Mouse (Mus musculus) MEL (cell line): ENCODE results near the gene Kpna2. TPM values are rescaled to one million over a fixed set of nuclear protein-coding genes. Genes with fewer than 3 reads are reported as not detected.
"Not testable (repeated sequence)": the region's sequence is repeated elsewhere in the genome, so short reads cannot be mapped to it uniquely, and the experiment has no call there.

Experiments
- DNase-seq: peaks from one replicate; pipeline ENCODE4 v3.0.0; 2011; ENCODE audit warnings: low read depth, low spot score
- H3K27ac ChIP-seq: 2 replicates; pipeline ENCODE4 v1.5.1; 2012; ENCODE audit warnings: low read depth, mild to moderate bottlenecking, control low read depth, low read length, moderate library complexity; ENCODE audit not compliant: control insufficient read depth
- H3K27me3 ChIP-seq, 2 experiments: fragments of 150-350 bp in 1 of 2; sonication (generic) in 1 of 2; 2 replicates each; pipeline ENCODE4 v1.6.1; 2012; ENCODE audit warnings: low read length in 2 of 2, mild to moderate bottlenecking in 2 of 2, improper control_type of control experiment in 1 of 2, moderate library complexity in 1 of 2; ENCODE audit not compliant: insufficient read depth in 2 of 2, control insufficient read depth in 1 of 2
- H3K36me3 ChIP-seq, 2 experiments: 2 replicates each; pipeline ENCODE4 v1.6.1; 2012 to 2014; ENCODE audit warnings: low read length in 2 of 2, improper control_type of control experiment in 1 of 2, inconsistent platforms in 1 of 2, mild to moderate bottlenecking in 1 of 2; ENCODE audit not compliant: insufficient read depth in 2 of 2, control insufficient read depth in 1 of 2
- H3K4me1 ChIP-seq, 2 experiments: fragments of 150-350 bp in 1 of 2; sonication (generic) in 1 of 2; 2 replicates each; pipeline ENCODE4 v1.6.1; 2012; ENCODE audit warnings: low read length in 2 of 2, improper control_type of control experiment in 1 of 2, mild to moderate bottlenecking in 1 of 2; ENCODE audit not compliant: insufficient read depth in 2 of 2, control insufficient read depth in 1 of 2
- H3K4me3 ChIP-seq, 2 experiments: fragments of 150-350 bp in 1 of 2; sonication (generic) in 1 of 2; 2 replicates each; pipeline ENCODE4 v1.5.1; 2012; ENCODE audit warnings: low read depth in 2 of 2, low read length in 2 of 2, mild to moderate bottlenecking in 2 of 2, moderate library complexity in 2 of 2, control low read depth in 1 of 2, improper control_type of control experiment in 1 of 2; ENCODE audit not compliant: control insufficient read depth in 1 of 2, insufficient read depth in 1 of 2
- H3K79me2 ChIP-seq: 2 replicates; pipeline ENCODE4 v1.6.1; 2012; ENCODE audit warnings: mild to moderate bottlenecking, low read length, moderate library complexity; ENCODE audit not compliant: control insufficient read depth, poor library complexity, insufficient read depth
- H3K9ac ChIP-seq: 2 replicates; pipeline ENCODE4 v1.6.1; 2012; ENCODE audit warnings: low read depth, mild to moderate bottlenecking, control low read depth, low read length, moderate library complexity; ENCODE audit not compliant: control insufficient read depth, poor library complexity, severe bottlenecking
- H3K9me3 ChIP-seq: fragments of 150-350 bp; sonication (generic); replicated peaks from 2 replicates; pipeline ENCODE4 v1.6.1; 2012; ENCODE audit warnings: mild to moderate bottlenecking, low read length, improper control_type of control experiment, moderate library complexity; ENCODE audit not compliant: insufficient read depth
- CHD1 ChIP-seq: IDR thresholded peaks from 2 replicates; pipeline ENCODE4 v1.6.1; 2012; ENCODE audit warnings: low read depth, mild to moderate bottlenecking, inconsistent platforms, low read length, improper control_type of control experiment
- E2F4 ChIP-seq: IDR thresholded peaks from 2 replicates; pipeline ENCODE4 v1.6.1; 2011; ENCODE audit warnings: low read depth, low read length, improper control_type of control experiment, borderline replicate concordance
- EP300 ChIP-seq, 2 experiments: IDR thresholded peaks; 2 replicates each; pipeline ENCODE4 v1.6.1; 2011; ENCODE audit warnings: improper control_type of control experiment in 2 of 2, low read length in 2 of 2, low read depth in 1 of 2, mild to moderate bottlenecking in 1 of 2
- ETS1 ChIP-seq: IDR thresholded peaks from 2 replicates; pipeline ENCODE4 v1.6.1; 2012; ENCODE audit warnings: low read depth, mild to moderate bottlenecking, inconsistent platforms, low read length, improper control_type of control experiment, moderate library complexity
- GABPA ChIP-seq: IDR thresholded peaks from 2 replicates; pipeline ENCODE4 v1.6.1; 2012; ENCODE audit warnings: low read depth, mild to moderate bottlenecking, inconsistent platforms, low read length, improper control_type of control experiment, moderate library complexity
- GATA1 ChIP-seq: IDR thresholded peaks from 2 replicates; pipeline ENCODE4 v1.6.1; 2011; ENCODE audit warnings: low read depth, low read length, improper control_type of control experiment
- MAFK ChIP-seq: IDR thresholded peaks from 2 replicates; pipeline ENCODE4 v1.6.1; 2011; ENCODE audit warnings: low read depth, mild to moderate bottlenecking, low read length, improper control_type of control experiment, borderline replicate concordance
- MAX ChIP-seq: IDR thresholded peaks from 2 replicates; pipeline ENCODE4 v1.6.1; 2011; ENCODE audit warnings: low read length, improper control_type of control experiment
- MXI1 ChIP-seq: IDR thresholded peaks from 2 replicates; pipeline ENCODE4 v1.6.1; 2011; ENCODE audit warnings: mild to moderate bottlenecking, low read depth, low read length, improper control_type of control experiment
- MYC ChIP-seq: IDR thresholded peaks from 2 replicates; pipeline ENCODE4 v1.6.1; 2011; ENCODE audit warnings: low read depth, mild to moderate bottlenecking, low read length, improper control_type of control experiment, moderate library complexity
- SIN3A ChIP-seq: IDR thresholded peaks from 2 replicates; pipeline ENCODE4 v1.6.1; 2012; ENCODE audit warnings: low read length, improper control_type of control experiment, inconsistent platforms
- TBP ChIP-seq: IDR thresholded peaks from 2 replicates; pipeline ENCODE4 v1.8.0; 2011; ENCODE audit warnings: low read depth, low read length, improper control_type of control experiment
- ZMIZ1 ChIP-seq: IDR thresholded peaks from 2 replicates; pipeline ENCODE4 v1.6.1; 2012; ENCODE audit warnings: low read depth, mild to moderate bottlenecking, inconsistent platforms, low read length, improper control_type of control experiment, moderate library complexity
- polyA plus RNA-seq, 2 experiments: library from polyadenylated mRNA; stranded (reverse) in 1 of 2; unstranded in 1 of 2; fragments of >175 nt in 1 of 2; fragments of >200 nt in 1 of 2; gene quantifications; 2 replicates each; pipeline versions ENCODE4 v1.2.1 to v1.2.4; 2012; ENCODE audit warnings: low replicate concordance in 2 of 2, low read depth in 1 of 2; ENCODE audit not compliant: insufficient read length in 2 of 2, insufficient read depth in 1 of 2, missing spikeins in 1 of 2
- total RNA-seq: library from RNA; depleted of rRNA; stranded (reverse); fragments of 300-350 nt; gene quantifications from 2 replicates; pipeline ENCODE4 v1.2.3, GENCODE M21; 2012

Gene Kpna2
- total and polyA plus RNA-seq, 3 experiments: 13.2 to 216 TPM; not detected in 1

DNA sequence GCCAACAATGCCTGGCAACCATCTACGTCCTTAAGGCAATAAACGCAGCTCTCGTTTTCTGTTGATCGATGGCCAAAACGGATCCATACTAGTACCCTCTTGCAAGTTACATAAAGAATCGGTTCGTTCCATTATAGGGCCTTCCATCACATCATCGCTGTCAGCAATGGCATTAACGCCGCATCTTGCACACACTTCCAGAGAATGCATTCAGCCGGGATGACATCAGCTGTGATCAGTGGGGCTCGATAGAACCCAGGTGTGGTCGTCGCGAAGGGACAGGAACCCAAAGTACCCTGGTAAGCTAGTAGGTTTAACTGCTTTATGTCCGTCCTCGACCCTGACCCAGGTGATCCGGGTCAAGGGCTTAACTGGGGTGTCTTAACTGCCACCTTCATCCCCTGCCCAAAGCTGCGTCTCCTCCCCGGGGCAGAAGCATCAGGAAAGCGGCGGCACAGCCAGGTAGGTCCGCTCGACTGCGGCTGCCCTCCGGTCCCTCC, 640 bp downstream of the Kpna2 start:
- Histone ChIP-seq H3K36me3 (peaks cover 29 to 45% of the 10 kb centered on the region in 2 experiments), H3K79me2 (peaks cover 45% of the 10 kb centered on the region), H3K4me1 (peaks cover 22 to 29% of the 10 kb centered on the region in 2 experiments), H3K27ac (peak overlapping the region; percentile 75), H3K9ac (peak overlapping the region; percentile 90), H3K4me3 (peak overlapping the region; percentile 90 to 94), H3K27me3 (no peaks in the 10 kb centered on the region), H3K9me3 (no peaks in the 10 kb centered on the region)
- peak; percentile 76 for DNase-seq
- TF ChIP-seq ETS1: peak; percentile 34; the same call in 1 of the 2 replicates
- TF ChIP-seq GATA1: no peak
- TF ChIP-seq CHD1: peak; percentile 87; the same call in 1 of the 2 replicates
- 0 out of 2 replicates have a peak, but pooled peaks have one; percentile 10 for TF ChIP-seq MXI1
- TF ChIP-seq SIN3A: no peak; the same call in 1 of the 2 replicates
- peak; percentile 45; the same call in 1 of the 2 replicates for TF ChIP-seq MYC

DNA sequence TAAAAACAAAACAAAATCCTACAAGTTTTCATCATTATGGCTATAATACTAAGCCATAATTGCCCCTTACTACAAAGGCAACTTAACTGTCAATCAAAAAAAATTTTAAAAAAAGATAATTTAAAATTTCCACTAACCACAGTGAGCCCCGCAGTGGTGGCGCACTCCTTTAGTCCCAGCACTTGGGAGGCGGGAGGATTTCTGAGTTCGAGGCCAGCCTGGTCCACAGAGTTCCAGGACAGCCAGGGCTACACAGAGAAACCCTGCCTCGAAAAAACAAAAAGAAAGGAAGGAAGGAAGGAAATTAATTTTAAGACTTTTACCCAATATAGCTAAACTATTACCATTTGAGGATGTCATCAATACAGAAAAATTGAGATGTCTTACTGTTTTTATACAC, 1.4 kb downstream of the Kpna2 start:
- peak overlapping the region; percentile 90 to 94 for H3K4me3 ChIP-seq
- peak; percentile 53 for DNase-seq
- TF ChIP-seq MAX (no peak), CHD1 (0 out of 2 replicates have a peak, but pooled peaks have one; percentile 36), TBP (0 out of 2 replicates have a peak, but pooled peaks have one; percentile 44)
- H3K79me2 ChIP-seq: peaks cover 45% of the 10 kb centered on the region
- peak overlapping the region; percentile 90 for H3K9ac ChIP-seq
- no peaks in the 10 kb centered on the region for H3K9me3 ChIP-seq
- peaks cover 35 to 50% of the 10 kb centered on the region in 2 experiments for H3K36me3 ChIP-seq
- no peak overlapping the region; the same call in 1 of the 2 replicates for H3K27ac ChIP-seq
- H3K4me1 ChIP-seq: peaks cover 23 to 29% of the 10 kb centered on the region in 2 experiments
- H3K27me3 ChIP-seq: no peaks in the 10 kb centered on the region

DNA sequence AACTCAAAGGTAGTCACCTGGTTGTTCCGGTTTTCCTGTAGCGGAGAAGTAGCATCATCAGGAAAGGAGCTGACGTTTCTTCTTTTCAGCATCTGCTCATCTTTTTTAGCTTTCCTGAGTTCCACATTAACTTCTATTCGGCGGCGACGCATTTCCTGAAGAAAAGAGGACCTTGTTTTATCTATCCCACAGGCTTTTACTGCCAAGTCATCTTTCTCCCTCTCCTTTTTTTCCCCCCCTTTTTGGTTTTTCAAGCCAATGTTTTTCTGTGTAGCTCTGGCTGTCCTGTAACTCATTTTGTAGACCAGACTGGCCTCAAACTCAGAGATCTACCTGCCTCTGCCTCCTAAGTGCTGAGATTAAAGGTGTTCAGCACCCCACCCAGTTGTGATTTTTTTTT, 2.8 kb downstream of the Kpna2 start:
- peak overlapping the region; percentile 90; the same call in 1 of the 2 replicates for H3K9ac ChIP-seq
- not testable (repeated sequence) for H3K9me3 ChIP-seq, H3K27me3 ChIP-seq
- DNase-seq: peak; percentile 54
- peaks cover 50% of the 10 kb centered on the region for H3K79me2 ChIP-seq
- H3K4me1 ChIP-seq: peaks cover 20 to 22% of the 10 kb centered on the region in 2 experiments
- TF ChIP-seq GABPA (0 out of 2 replicates have a peak, but pooled peaks have one; percentile 19), MAX (0 out of 2 replicates have a peak, but pooled peaks have one; percentile 10), ETS1 (peak; percentile 59), EP300 (IDR thresholded peaks at IDR 0.05; ENCODE audit: low read depth in 1 of 2, low read length in 2 of 2) (peak; percentile 17 to 54; a peak in 1 of 4 replicates), MAFK (peak; percentile 42; the same call in 1 of the 2 replicates), E2F4 (0 out of 2 replicates have a peak, but pooled peaks have one; percentile 24), ZMIZ1 (0 out of 2 replicates have a peak, but pooled peaks have one; percentile 0), GATA1 (0 out of 2 replicates have a peak, but pooled peaks have one; percentile 31)
- peaks cover 45 to 50% of the 10 kb centered on the region in 2 experiments for H3K36me3 ChIP-seq
- H3K4me3 ChIP-seq: peak overlapping the region; percentile 90 to 94
- peak overlapping the region; percentile 42; the same call in 1 of the 2 replicates for H3K27ac ChIP-seq
